Comparison of ENCODE assay signal across 16 mouse cellular contexts in the genomic region with DNA sequence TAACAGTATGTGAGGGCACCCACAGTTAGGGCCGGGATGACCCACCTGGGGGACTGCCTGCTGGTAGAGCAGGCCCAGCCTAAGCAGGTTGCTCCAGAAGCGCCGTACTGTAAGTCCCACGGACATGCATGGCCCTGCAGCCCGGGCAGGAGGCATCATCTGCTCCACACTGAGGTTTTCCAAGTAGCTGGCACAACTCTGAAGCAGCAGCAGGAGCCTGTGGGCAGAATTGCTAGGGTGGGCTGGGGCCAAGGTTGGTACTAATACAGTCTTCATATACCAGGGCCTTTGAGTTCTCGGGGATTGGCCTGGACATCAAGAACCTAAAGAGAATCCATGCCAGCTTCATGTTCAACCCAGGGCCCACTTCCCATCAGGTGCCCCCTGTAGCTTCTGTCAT. TPM values are rescaled to one million over a fixed set of nuclear protein-coding genes. Genes with fewer than 3 reads are reported as not detected.
A peak's percentile ranks its signal among the peaks of the same experiment; 100 is the strongest.
DNase-seq lines count a peak whose midpoint lies in the region.
"Had no signal": no experiment of that assay in that cellular context is flagged by ENCODE, and none has a peak within 500 bp of the region (broad histone marks: within the 10 kb centered on the region; RNA-seq: fewer than 3 reads in every experiment).

No protein-coding gene starts in this region.

- intact Hi-C loops in left cerebral cortex, postnatal 4 days (cut with DNase I), result no loop called here
- intact Hi-C loops in left cerebral cortex, postnatal 10 days (cut with DNase I), result no loop called here

- peak; percentile 68 to 79 for DNase-seq in cerebellum, postnatal 10 days
- no peak for DNase-seq in cerebellum, adult 9-10 months
- peak; percentile 45 to 49 for DNase-seq in cerebellum, postnatal 14 days
- DNase-seq in cerebellum, adult 11-12 months, result no peak
- peak; percentile 55 for DNase-seq in left cerebral cortex, postnatal 4 days
- no peak for DNase-seq in left cerebral cortex, postnatal 10 days (ENCODE audit: extremely low spot score in 1 of 2, low spot score in 2 of 2)
- DNase-seq: adrenal gland, adult 2 months; adrenal gland, adult 8-10 months; adrenal gland, postnatal 10 days; adrenal gland, postnatal 14 days; adrenal gland, postnatal 25 days; adrenal gland, postnatal 36 days; B cell, adult 2 months; cerebellum, adult 11 months; cerebellum, adult 18-20 months; cerebellum, adult 2 months had no signal

RNA-seq across cellular contexts. Expression of a gene that starts 10.2 kb away (rescaled TPM):
- 10 to 100 TPM; 12.1 to 13.5 TPM for total RNA-seq in left cerebral cortex, postnatal 4 days (2021)
- total RNA-seq in left cerebral cortex, postnatal 10 days (2021), result 10 to 100 TPM; 13.8 to 15.5 TPM

RNA-seq across cellular contexts. Expression of a gene that starts 10.3 kb away (rescaled TPM):
- 10 to 100 TPM; 75.5 to 93.4 TPM for total RNA-seq in left cerebral cortex, postnatal 4 days (2021)
- 10 to 100 TPM; 73.9 to 75.1 TPM for total RNA-seq in left cerebral cortex, postnatal 10 days (2021)

RNA-seq across cellular contexts. Expression of a gene that starts 14.9 kb away (rescaled TPM):
- 10 to 100 TPM; 57.0 to 58.6 TPM for total RNA-seq in left cerebral cortex, postnatal 4 days (2021)
- total RNA-seq in left cerebral cortex, postnatal 10 days (2021), result 10 to 100 TPM; 43.4 to 45.8 TPM

RNA-seq across cellular contexts. Expression of a gene that starts 26.7 kb away (rescaled TPM):
- total RNA-seq in left cerebral cortex, postnatal 4 days (2021), result 1 to 10 TPM; 6.8 to 8.3 TPM
- 10 to 100 TPM; 14.0 to 14.4 TPM for total RNA-seq in left cerebral cortex, postnatal 10 days (2021)

RNA-seq across cellular contexts. Expression of a gene that starts 36.7 kb away (rescaled TPM):
- 10 to 100 TPM; 25.7 to 26.8 TPM for total RNA-seq in left cerebral cortex, postnatal 4 days (2021)
- total RNA-seq in left cerebral cortex, postnatal 10 days (2021), result 10 to 100 TPM; 27.4 to 27.8 TPM

Comparison
In these comparisons a context has a peak if more than half of its experiments do, and no peak if none do; other contexts are left out.
1. DNase-seq: peak in cerebellum, postnatal 10 days (2 of 2), cerebellum, postnatal 14 days (2 of 2) and left cerebral cortex, postnatal 4 days (single experiment); none in cerebellum, adult 9-10 months (single experiment), cerebellum, adult 11-12 months (single experiment) and left cerebral cortex, postnatal 10 days (0 of 2).